Comparison of ENCODE assay signal across 8 mouse cellular contexts in the genomic region with DNA sequence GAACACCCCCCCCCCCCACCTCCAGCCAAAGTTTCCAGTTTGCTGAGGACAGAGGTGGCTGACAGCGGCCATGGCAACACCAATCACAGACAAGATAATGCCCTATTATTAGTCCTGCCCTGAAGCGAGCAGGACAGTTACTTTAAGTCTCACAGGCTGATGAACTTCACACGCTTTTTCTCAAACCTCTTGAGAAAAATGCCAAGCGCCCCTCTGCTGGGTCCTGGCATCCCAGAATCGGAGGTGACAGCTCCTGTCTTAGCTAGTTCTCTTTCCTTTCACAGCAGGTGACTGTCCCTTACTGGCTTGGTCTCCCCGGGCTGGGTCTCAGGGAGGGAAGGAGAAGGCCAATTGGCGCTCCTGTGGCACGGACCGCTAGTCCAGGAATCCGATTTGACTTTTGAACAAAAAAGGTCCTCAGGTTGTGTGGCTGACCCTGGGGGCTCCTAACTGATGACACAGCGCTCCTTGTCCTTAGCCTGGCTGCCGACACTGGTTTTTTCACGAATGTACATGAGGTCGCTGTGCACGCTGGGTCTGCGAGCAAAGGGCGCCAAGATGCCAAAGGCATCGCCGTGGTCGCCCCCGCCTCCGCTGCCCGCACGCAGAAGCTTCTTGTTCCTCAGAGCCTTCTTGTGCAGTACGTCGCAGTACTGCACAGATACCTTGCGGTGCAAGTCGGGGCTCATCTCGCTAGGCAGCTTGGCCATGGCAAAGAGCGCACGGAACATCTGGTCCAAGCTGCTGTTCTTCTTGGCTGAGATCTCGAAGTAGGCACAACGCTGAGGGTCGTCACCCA. TPM values are rescaled to one million over a fixed set of nuclear protein-coding genes. Genes with fewer than 3 reads are reported as not detected.
DNase-seq lines count a peak whose midpoint lies in the region; ATAC-seq and TF ChIP-seq lines count a peak whose summit lies in the region.

No protein-coding gene starts in this region.

- ATAC-seq in embryonic facial prominence, embryonic 13.5 days (ENCODE audit: insufficient number of reproducible peaks, insufficient read depth, low FRiP score, low TSS enrichment, low read depth): no peak
- no peak for ATAC-seq in intestine, embryonic 16.5 days
- no peak for ATAC-seq in neural tube, embryonic 11.5 days (ENCODE audit: insufficient read depth, low FRiP score, low TSS enrichment)
- no peak for ATAC-seq in frontal cortex, adult (ENCODE audit: low TSS enrichment)

- 8% methylated on average over 34 of the region's 34 CpGs for WGBS in embryonic facial prominence, embryonic 13.5 days
- 13% methylated on average over 34 of the region's 34 CpGs for WGBS in intestine, embryonic 16.5 days
- WGBS in neural tube, embryonic 11.5 days: 7% methylated on average over 34 of the region's 34 CpGs

- H3K9me3 ChIP-seq in embryonic facial prominence, embryonic 13.5 days: no peaks in the 10 kb centered on the region
- H3K9me3 ChIP-seq in intestine, embryonic 16.5 days (ENCODE audit: control insufficient read depth, low read length): no peaks in the 10 kb centered on the region
- no peaks in the 10 kb centered on the region for H3K9me3 ChIP-seq in neural tube, embryonic 11.5 days (ENCODE audit: control insufficient read depth, low read length)

- no peak for TF ChIP-seq CTCF in layer of hippocampus, adult 2 months (conservative IDR thresholded peaks at IDR 0.05)

- no peak for DNase-seq in layer of hippocampus, adult 2 months (ENCODE audit: low spot score in 2 of 2)
- no peak for DNase-seq in layer of hippocampus, adult 9-10 months (ENCODE audit: low spot score)
- peak; percentile 17 for DNase-seq in Muller cell, postnatal 12 days (ENCODE audit: inconsistent ontology term)
- DNase-seq in neural tube, embryonic 11.5 days (ENCODE audit: low spot score): no peak
- no peak for DNase-seq in cerebellum, adult 9-11 months

- peak overlapping the region; percentile 71 for H3K9ac ChIP-seq in embryonic facial prominence, embryonic 13.5 days
- peak overlapping the region; percentile 70 for H3K9ac ChIP-seq in intestine, embryonic 16.5 days (ENCODE audit: low read depth, low read length)
- H3K9ac ChIP-seq in neural tube, embryonic 11.5 days (ENCODE audit: low read length): peak overlapping the region; percentile 22; the same call in 1 of the 2 replicates

- peaks cover 48% of the 10 kb centered on the region for H3K27me3 ChIP-seq in embryonic facial prominence, embryonic 13.5 days
- H3K27me3 ChIP-seq in intestine, embryonic 16.5 days (replicated peaks; ENCODE audit: control insufficient read depth, insufficient read depth, low read length): peaks cover 11% of the 10 kb centered on the region; the same call in 1 of the 2 replicates
- peaks cover 16% of the 10 kb centered on the region for H3K27me3 ChIP-seq in neural tube, embryonic 11.5 days (ENCODE audit: control insufficient read depth, insufficient read depth, low read length)

- peak overlapping the region; percentile 88 for H3K27ac ChIP-seq in layer of hippocampus, adult 2 months
- no peak overlapping the region for H3K27ac ChIP-seq in embryonic facial prominence, embryonic 13.5 days
- H3K27ac ChIP-seq in intestine, embryonic 16.5 days (ENCODE audit: low read length): no peak overlapping the region
- H3K27ac ChIP-seq in neural tube, embryonic 11.5 days (ENCODE audit: low read depth, low read length): no peak overlapping the region

- peak overlapping the region; percentile 72 for H3K4me3 ChIP-seq in layer of hippocampus, adult 2 months
- peak overlapping the region; percentile 50 for H3K4me3 ChIP-seq in embryonic facial prominence, embryonic 13.5 days
- H3K4me3 ChIP-seq in intestine, embryonic 16.5 days (ENCODE audit: low read length): peak overlapping the region; percentile 57
- H3K4me3 ChIP-seq in neural tube, embryonic 11.5 days (ENCODE audit: low read depth, low read length): peak overlapping the region; percentile 35

- peaks cover 60% of the 10 kb centered on the region for H3K4me1 ChIP-seq in embryonic facial prominence, embryonic 13.5 days
- peaks cover 23% of the 10 kb centered on the region for H3K4me1 ChIP-seq in intestine, embryonic 16.5 days (ENCODE audit: control insufficient read depth, insufficient read depth, low read length)
- H3K4me1 ChIP-seq in neural tube, embryonic 11.5 days (ENCODE audit: control insufficient read depth, insufficient read depth, low read length): peaks cover 13% of the 10 kb centered on the region

- H3K36me3 ChIP-seq in embryonic facial prominence, embryonic 13.5 days: peaks cover 17% of the 10 kb centered on the region
- H3K36me3 ChIP-seq in intestine, embryonic 16.5 days (ENCODE audit: control insufficient read depth, insufficient read depth, low read length): peaks cover 5% of the 10 kb centered on the region
- H3K36me3 ChIP-seq in neural tube, embryonic 11.5 days (ENCODE audit: control insufficient read depth, insufficient read depth, low read length): no peaks in the 10 kb centered on the region

- H3K4me2 ChIP-seq in embryonic facial prominence, embryonic 13.5 days: peak overlapping the region; percentile 92
- H3K4me2 ChIP-seq in intestine, embryonic 16.5 days (ENCODE audit: low read depth, low read length): peak overlapping the region; percentile 99
- peak overlapping the region; percentile 82 for H3K4me2 ChIP-seq in neural tube, embryonic 11.5 days (ENCODE audit: low read depth)

RNA-seq across cellular contexts. Expression of gene Rasd1, which starts 1.2 kb away (rescaled TPM):
- 10 to 100 TPM; 55.7 to 61.0 TPM for total RNA-seq in layer of hippocampus, adult 2 months (2021)
- polyA plus RNA-seq in embryonic facial prominence, embryonic 13.5 days (2015; fragmentation: Nextera tagmentation; extraction: Ambion mirVana): 2.8 and 3.2 TPM in 2 replicates
- 2.0 and 2.3 TPM in 2 replicates for polyA plus RNA-seq in intestine, embryonic 16.5 days (2015; fragmentation: Nextera tagmentation; extraction: Ambion mirVana)
- 1.2 and 1.7 TPM in 2 replicates for polyA plus RNA-seq in neural tube, embryonic 11.5 days (2014; fragmentation: Nextera tagmentation; extraction: Ambion mirVana)

RNA-seq across cellular contexts. Expression of gene Med9, which starts 15.6 kb away (rescaled TPM):
- total RNA-seq in layer of hippocampus, adult 2 months (2021): 10 to 100 TPM; 36.8 to 40.5 TPM
- polyA plus RNA-seq in embryonic facial prominence, embryonic 13.5 days (2015; fragmentation: Nextera tagmentation; extraction: Ambion mirVana): 35.9 and 40.0 TPM in 2 replicates
- 33.0 and 33.4 TPM in 2 replicates for polyA plus RNA-seq in intestine, embryonic 16.5 days (2015; fragmentation: Nextera tagmentation; extraction: Ambion mirVana)
- polyA plus RNA-seq in neural tube, embryonic 11.5 days (2014; fragmentation: Nextera tagmentation; extraction: Ambion mirVana): 44.2 and 45.0 TPM in 2 replicates
